In the genomic region with DNA sequence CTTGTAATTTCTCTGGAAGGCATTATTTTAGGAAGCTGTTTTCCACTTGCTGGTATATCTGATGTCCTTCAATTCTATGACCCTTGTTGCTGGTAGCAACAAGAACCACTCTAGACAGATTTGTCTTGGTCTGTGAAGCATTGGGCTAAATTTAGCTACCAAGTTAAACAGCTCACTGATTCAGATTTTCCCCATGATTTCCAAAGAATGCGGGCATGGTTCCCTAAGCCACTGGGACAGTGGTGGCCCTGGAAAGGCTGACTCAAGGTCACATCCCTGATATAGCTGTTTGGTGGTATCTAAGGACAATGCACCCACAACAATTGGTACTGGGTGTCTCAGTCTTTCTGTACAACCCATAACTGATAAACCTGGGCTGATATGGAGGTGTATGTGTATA, we compare ENCODE assay signal across 12 mouse cellular contexts. TPM values are rescaled to one million over a fixed set of nuclear protein-coding genes. Genes with fewer than 3 reads are reported as not detected.
A peak's percentile ranks its signal among the peaks of the same experiment; 100 is the strongest.
DNase-seq lines count a peak whose midpoint lies in the region; ATAC-seq and TF ChIP-seq lines count a peak whose summit lies in the region.
"Had no signal": no experiment of that assay in that cellular context is flagged by ENCODE, and none has a peak within 500 bp of the region (broad histone marks: within the 10 kb centered on the region; RNA-seq: fewer than 3 reads in every experiment).

No protein-coding gene starts in this region.

- TF ChIP-seq EP300 in heart, postnatal 0 days (IDR thresholded peaks at IDR 0.05; ENCODE audit: low read depth): no peak

- peak; percentile 32 for DNase-seq in lung, postnatal 10 days
- DNase-seq in lung, postnatal 4 days: no peak
- peak; percentile 73 to 78 for DNase-seq in adrenal gland, postnatal 36 days
- DNase-seq in heart, postnatal 0 days (ENCODE audit: low spot score): peak; percentile 43
- DNase-seq in embryo, embryonic 10.5 days (ENCODE audit: low spot score): no peak
- DNase-seq: gastrocnemius, postnatal 25 days; layer of hippocampus, adult 9-11 months; liver, embryonic 13.5 days had no signal

- H3K4me2 ChIP-seq in heart, postnatal 0 days (ENCODE audit: low read depth, low read length): no peak overlapping the region
- H3K4me2 ChIP-seq in stomach, embryonic 14.5 days (replicated peaks; ENCODE audit: low read depth, low read length): no peak overlapping the region
- H3K4me2 ChIP-seq: embryonic facial prominence, embryonic 15.5 days; liver, embryonic 13.5 days had no signal

- WGBS in heart, postnatal 0 days: 31% methylated on average over 1 of the region's 1 CpGs
- WGBS in stomach, embryonic 14.5 days: 70% methylated on average over 1 of the region's 1 CpGs

- H3K27me3 ChIP-seq in heart, postnatal 0 days (ENCODE audit: control insufficient read depth, insufficient read depth, low read length): no peaks in the 10 kb centered on the region
- H3K27me3 ChIP-seq in stomach, embryonic 14.5 days (ENCODE audit: control insufficient read depth, insufficient read depth, low read length): no peaks in the 10 kb centered on the region
- H3K27me3 ChIP-seq: embryonic facial prominence, embryonic 15.5 days; liver, embryonic 13.5 days had no signal

- no peaks in the 10 kb centered on the region for H3K36me3 ChIP-seq in heart, postnatal 0 days (replicated peaks; ENCODE audit: control insufficient read depth, insufficient read depth, low read length)
- no peaks in the 10 kb centered on the region for H3K36me3 ChIP-seq in stomach, embryonic 14.5 days (ENCODE audit: control insufficient read depth, insufficient read depth, low read length)
- H3K36me3 ChIP-seq: embryonic facial prominence, embryonic 15.5 days; liver, embryonic 13.5 days had no signal

- H3K4me1 ChIP-seq in heart, postnatal 0 days (ENCODE audit: control insufficient read depth, insufficient read depth): peaks cover 27% of the 10 kb centered on the region
- H3K4me1 ChIP-seq in stomach, embryonic 14.5 days (ENCODE audit: control insufficient read depth, insufficient read depth, low read length): peaks cover 17% of the 10 kb centered on the region
- H3K4me1 ChIP-seq: liver, embryonic 13.5 days had no signal

- peak; percentile 67 for ATAC-seq in heart, postnatal 0 days (ENCODE audit: insufficient read depth, low read depth)
- 0 out of 2 replicates have a peak, but pooled peaks have one; percentile 11 for ATAC-seq in stomach, embryonic 14.5 days (ENCODE audit: insufficient number of reproducible peaks, insufficient read depth, low FRiP score, low read depth)
- no peak for ATAC-seq in megakaryocyte-erythroid progenitor cell, adult 5-6 weeks (replicated peaks; ENCODE audit: low FRiP score, low TSS enrichment, poor library complexity, severe bottlenecking)

- no peak overlapping the region for H3K9ac ChIP-seq in heart, postnatal 0 days (replicated peaks; ENCODE audit: low read depth, low read length)
- H3K9ac ChIP-seq in stomach, embryonic 14.5 days (replicated peaks; ENCODE audit: low read depth, low read length): no peak overlapping the region
- H3K9ac ChIP-seq: embryonic facial prominence, embryonic 15.5 days; liver, embryonic 13.5 days had no signal

- no peak for TF ChIP-seq CTCF in heart, postnatal 0 days (IDR thresholded peaks at IDR 0.05; ENCODE audit: low read depth)

- no peak overlapping the region for H3K4me3 ChIP-seq in heart, postnatal 0 days (ENCODE audit: low read depth, low read length)
- no peak overlapping the region for H3K4me3 ChIP-seq in stomach, embryonic 14.5 days (ENCODE audit: low read depth, low read length)
- H3K4me3 ChIP-seq: embryonic facial prominence, embryonic 15.5 days; liver, embryonic 13.5 days; myocyte had no signal

- H3K27ac ChIP-seq in heart, postnatal 0 days (ENCODE audit: low read depth): peak overlapping the region; percentile 32
- H3K27ac ChIP-seq in stomach, embryonic 14.5 days (ENCODE audit: low read length): no peak overlapping the region
- H3K27ac ChIP-seq: embryonic facial prominence, embryonic 15.5 days; liver, embryonic 13.5 days had no signal

- H3K9me3 ChIP-seq in heart, postnatal 0 days (replicated peaks; ENCODE audit: control insufficient read depth, low read length): no peaks in the 10 kb centered on the region
- no peaks in the 10 kb centered on the region for H3K9me3 ChIP-seq in stomach, embryonic 14.5 days (ENCODE audit: control insufficient read depth, low read depth, low read length)
- H3K9me3 ChIP-seq: embryonic facial prominence, embryonic 15.5 days; liver, embryonic 13.5 days had no signal

RNA-seq across cellular contexts. Expression of a gene that starts 22.8 kb away (rescaled TPM):
- 1 to 10 TPM; 6.5 to 6.8 TPM for total RNA-seq in adrenal gland, postnatal 36 days (2021)
- 5.6 and 8.3 TPM in 2 replicates for total RNA-seq in heart, postnatal 0 days (2014; rRNA removed; ENCODE audit: low replicate concordance)
- polyA plus RNA-seq in heart, postnatal 0 days (2015; fragmentation: Nextera tagmentation; extraction: Ambion mirVana): 0.74 and 0.93 TPM in 2 replicates
- polyA plus RNA-seq in stomach, embryonic 14.5 days (2014; fragmentation: Nextera tagmentation; extraction: Ambion mirVana): 9.6 and 13.1 TPM in 2 replicates
- total RNA-seq in megakaryocyte-erythroid progenitor cell, adult 5-6 weeks (2014; fragmentation: Nextera tagmentation): not detected in 2 replicates
- total RNA-seq in megakaryocyte-erythroid progenitor cell, adult 5-6 weeks (2017): 0.23 TPM in 1 of 2 replicates, not detected in the other

Comparison
In these comparisons a context has a peak if more than half of its experiments do, and no peak if none do; other contexts are left out.
1. DNase-seq: peak in lung, postnatal 10 days (single experiment), adrenal gland, postnatal 36 days (2 of 2) and heart, postnatal 0 days (single experiment); none in lung, postnatal 4 days (0 of 2) and embryo, embryonic 10.5 days (single experiment).